Mouse (Mus musculus) embryonic fibroblast, embryonic 13.5 days (primary cell): ENCODE data around the gene Nim1k. TPM values are rescaled to one million over a fixed set of nuclear protein-coding genes. Genes with fewer than 3 reads are reported as not detected.

ENCODE experiments used
- H3K27ac ChIP-seq: 2 replicates; pipeline ENCODE4 v1.5.1; 2012; ENCODE audit warnings: low read length, control low read depth, inconsistent platforms; ENCODE audit not compliant: insufficient read depth
- H3K4me1 ChIP-seq: 2 replicates; pipeline ENCODE4 v1.6.1; 2011; ENCODE audit warnings: low read length; ENCODE audit not compliant: control insufficient read depth, insufficient read depth
- H3K4me3 ChIP-seq: 2 replicates; pipeline ENCODE4 v1.5.1; 2011; ENCODE audit warnings: mild to moderate bottlenecking, control low read depth, low read length; ENCODE audit not compliant: insufficient read depth
- CTCF ChIP-seq: IDR thresholded peaks from 2 replicates; pipeline ENCODE4 v1.5.1; 2011; ENCODE audit warnings: mild to moderate bottlenecking, control low read depth, low read length, moderate library complexity, borderline replicate concordance; ENCODE audit not compliant: insufficient read depth
- POLR2A ChIP-seq: IDR thresholded peaks from 2 replicates; pipeline ENCODE4 v1.6.1; 2011; ENCODE audit warnings: low read depth, mild to moderate bottlenecking, control low read depth, low read length, moderate library complexity
- polyA plus RNA-seq: library from polyadenylated mRNA; stranded (reverse); fragments of >200 nt; gene quantifications from 2 replicates; pipeline ENCODE4 v1.2.4, GENCODE M21; 2011; ENCODE audit warnings: low read depth; ENCODE audit not compliant: missing spikeins, insufficient read length

Gene Nim1k
- polyA plus RNA-seq, 1 experiment, result 1.9 TPM

DNA sequence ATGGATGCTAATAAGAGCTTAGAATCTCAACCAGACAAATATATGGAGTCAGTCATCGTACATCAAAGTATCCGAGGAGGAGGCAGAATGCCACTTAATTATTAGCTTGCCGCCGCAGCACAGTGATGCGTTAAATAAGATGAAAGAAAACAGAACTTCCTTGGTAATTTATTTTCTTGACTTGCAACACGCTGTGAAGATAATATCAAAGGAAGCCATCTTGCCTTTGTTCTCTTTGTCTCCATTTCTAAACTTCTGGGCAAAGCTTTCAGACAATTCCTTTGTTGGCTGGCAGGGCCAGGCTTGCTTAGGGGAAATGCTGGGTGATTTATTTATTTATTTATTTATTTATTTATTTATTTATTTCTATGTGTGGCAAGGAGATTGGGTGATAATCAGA lies 24.2 kb downstream of the Nim1k start:
- no peak overlapping the region for H3K27ac ChIP-seq
- H3K4me3 ChIP-seq, result no peak overlapping the region
- TF ChIP-seq CTCF (no peak), POLR2A (no peak)
- H3K4me1 ChIP-seq, result no peaks in the 10 kb centered on the region

DNA sequence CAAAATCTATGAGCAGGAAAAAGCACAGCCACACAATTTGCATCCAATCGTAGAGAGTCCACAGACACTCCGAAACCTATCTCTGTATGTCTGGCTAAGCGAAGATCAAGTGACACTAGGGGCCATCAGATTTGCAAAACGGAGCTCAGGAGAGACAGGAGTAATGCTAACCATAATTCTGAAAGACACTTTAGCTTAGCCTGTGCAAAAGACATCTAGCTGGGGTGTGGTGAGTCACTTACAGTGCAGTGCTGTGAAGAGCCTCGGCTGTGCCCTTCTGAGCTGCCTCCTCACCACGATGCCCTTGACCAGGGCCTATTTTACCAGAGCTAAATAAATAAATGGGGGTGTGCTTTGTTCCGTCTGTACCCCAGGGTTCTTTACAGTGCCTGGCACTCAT lies 26.3 kb downstream of the Nim1k start:
- TF ChIP-seq CTCF, result no peak
- no peak for TF ChIP-seq POLR2A
- Histone ChIP-seq H3K4me1 (no peaks in the 10 kb centered on the region), H3K27ac (no peak overlapping the region), H3K4me3 (no peak overlapping the region)

DNA sequence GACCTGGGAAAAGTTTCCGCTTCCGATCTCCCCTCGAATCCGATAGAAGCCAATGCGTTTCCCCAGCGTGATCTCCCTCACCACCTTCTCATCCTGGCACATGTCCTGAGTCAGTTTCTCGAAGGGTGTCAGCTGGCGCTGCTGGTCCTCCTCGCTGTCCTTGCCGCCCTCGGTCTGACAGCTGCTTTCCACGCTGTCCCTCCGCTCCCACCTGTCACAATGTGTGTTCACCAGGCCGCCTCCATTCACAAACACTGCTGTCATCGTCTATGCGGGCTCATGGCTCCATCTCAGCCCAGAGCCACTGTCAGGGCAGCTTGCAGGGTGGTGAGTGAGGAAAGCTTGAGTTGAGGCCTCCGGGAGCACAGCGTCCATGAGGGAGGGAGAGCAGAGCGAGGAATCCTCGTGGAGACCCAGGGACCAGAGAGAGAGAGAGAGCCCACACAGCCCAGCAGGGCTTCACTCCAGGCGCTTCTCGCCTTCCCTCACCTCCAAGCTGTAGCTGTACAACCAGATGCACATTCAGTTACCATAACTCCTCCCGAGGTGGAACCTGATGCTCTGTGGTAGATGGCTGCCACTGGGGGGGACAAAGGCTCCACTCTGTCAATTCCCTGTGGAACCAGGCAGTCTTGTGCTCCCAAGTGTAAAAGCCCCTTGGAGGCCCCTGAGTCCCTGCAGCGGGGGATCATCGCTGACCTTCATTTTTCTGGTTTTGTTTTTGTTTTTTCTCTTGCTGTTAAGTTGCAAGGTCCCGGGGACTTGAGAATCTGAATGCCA lies 27.9 kb downstream of the Nim1k start:
- Histone ChIP-seq H3K4me3 (no peak overlapping the region), H3K27ac (no peak overlapping the region), H3K4me1 (no peaks in the 10 kb centered on the region; the same call in 1 of the 2 replicates)
- no peak for TF ChIP-seq POLR2A
- no peak for TF ChIP-seq CTCF

DNA sequence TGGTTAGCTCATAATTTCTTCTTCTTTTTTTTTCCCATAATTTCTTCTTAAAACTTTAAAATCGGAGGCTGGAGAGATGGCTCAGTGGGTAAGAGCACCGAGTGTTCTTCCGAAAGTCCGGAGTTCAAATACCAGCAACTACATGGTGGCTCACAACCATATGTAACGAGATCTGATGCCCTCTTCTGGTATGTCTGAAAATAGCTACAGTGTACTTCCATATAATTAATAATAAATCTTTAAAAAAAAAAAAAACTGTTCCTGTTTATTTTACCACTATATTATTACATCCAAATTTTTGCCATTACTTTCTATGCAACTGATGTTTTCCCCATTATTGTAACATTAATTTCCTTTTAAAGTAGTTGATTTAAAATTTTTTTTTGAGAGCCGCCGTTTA lies 31.1 kb downstream of the Nim1k start:
- TF ChIP-seq CTCF (no peak), POLR2A (no peak)
- Histone ChIP-seq H3K27ac (no peak overlapping the region), H3K4me1 (peaks cover 4% of the 10 kb centered on the region; the same call in 1 of the 2 replicates), H3K4me3 (no peak overlapping the region)

DNA sequence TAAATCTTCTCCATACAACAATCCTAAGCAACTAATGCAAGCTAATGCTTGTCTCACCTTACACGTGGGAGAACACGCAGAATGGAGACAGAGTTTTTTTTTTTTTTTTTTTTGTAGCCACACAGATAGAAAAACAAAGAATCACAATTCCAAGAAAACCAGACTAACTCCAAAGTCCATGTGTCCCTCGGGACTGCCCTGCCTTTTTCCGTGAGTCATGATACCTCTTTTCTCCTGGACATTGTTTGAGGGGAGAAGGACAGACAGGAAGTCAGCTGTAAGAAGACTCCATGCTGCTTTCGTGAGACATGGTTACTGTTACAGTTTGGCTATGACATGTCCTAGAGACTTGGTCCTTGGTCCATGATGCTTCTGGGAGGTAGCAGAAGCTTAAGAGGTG lies 32.3 kb downstream of the Nim1k start:
- TF ChIP-seq POLR2A, result no peak
- TF ChIP-seq CTCF, result no peak
- peaks cover 4% of the 10 kb centered on the region; the same call in 1 of the 2 replicates for H3K4me1 ChIP-seq
- no peak overlapping the region for H3K27ac ChIP-seq
- H3K4me3 ChIP-seq, result no peak overlapping the region

DNA sequence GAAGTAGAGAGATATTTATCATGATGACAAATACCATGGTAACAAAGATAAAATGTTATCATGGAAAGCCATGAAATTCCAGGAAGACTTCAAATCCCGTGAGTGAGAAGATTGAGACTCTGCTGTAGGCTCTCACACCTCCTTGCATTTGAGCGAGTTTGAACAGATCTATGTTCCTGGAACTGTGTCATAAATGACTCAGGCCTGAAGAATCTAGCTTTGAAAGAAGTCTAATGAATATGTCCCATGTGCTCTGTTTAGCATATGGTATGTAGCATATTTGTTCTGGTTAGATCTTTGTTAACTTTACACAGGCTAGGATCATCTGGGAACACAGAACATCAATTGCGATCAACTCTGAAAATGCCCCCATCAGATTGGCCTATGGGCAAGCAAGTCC lies 33.2 kb downstream of the Nim1k start:
- peak overlapping the region; percentile 36; the same call in 1 of the 2 replicates for H3K27ac ChIP-seq
- H3K4me1 ChIP-seq, result peaks cover 4% of the 10 kb centered on the region; the same call in 1 of the 2 replicates
- TF ChIP-seq CTCF, result no peak
- no peak for TF ChIP-seq POLR2A
- H3K4me3 ChIP-seq, result no peak overlapping the region

DNA sequence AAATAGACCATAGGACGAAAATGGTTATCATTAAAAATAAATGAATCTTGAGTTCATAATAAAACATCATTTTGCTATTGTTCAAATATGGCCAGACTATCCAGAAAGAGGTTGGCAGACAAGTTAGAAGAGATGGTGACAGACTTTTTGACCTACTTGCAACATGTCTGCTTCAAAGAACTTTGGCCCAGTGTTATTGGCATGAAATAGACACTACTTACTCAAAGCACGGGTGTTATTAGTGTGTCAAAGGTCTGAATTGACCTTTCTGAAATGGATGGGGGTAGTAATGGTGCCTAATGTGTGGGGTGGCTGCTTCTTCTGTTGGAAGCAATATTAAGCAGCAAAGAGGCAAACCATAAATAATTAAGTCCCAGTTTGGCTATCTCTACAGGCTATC lies 39.6 kb downstream of the Nim1k start:
- Histone ChIP-seq H3K27ac (no peak overlapping the region), H3K4me3 (no peak overlapping the region), H3K4me1 (no peaks in the 10 kb centered on the region)
- TF ChIP-seq POLR2A (no peak), CTCF (no peak)

DNA sequence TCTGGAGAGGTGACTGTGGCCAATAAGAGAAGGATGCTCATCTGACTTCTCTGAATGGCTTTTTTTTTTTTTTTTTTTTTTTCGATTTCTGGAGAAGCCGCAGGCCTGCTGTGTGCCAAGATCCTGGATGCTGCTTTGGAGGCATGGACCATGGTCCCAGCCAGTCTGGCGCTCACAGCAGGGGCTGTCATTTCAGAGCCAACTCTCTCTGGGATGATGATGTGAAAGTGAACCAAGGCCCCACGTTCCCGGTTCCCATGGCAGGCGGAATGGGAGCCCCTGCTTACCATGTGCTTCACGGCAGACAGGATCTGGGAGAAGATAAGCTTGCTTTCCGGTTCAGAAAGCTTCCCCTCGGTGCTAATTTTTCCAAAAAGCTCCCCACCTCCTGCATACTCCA lies 41.9 kb downstream of the Nim1k start:
- no peak overlapping the region for H3K27ac ChIP-seq
- no peak for TF ChIP-seq POLR2A
- TF ChIP-seq CTCF, result no peak
- no peak overlapping the region for H3K4me3 ChIP-seq
- H3K4me1 ChIP-seq, result no peaks in the 10 kb centered on the region

DNA sequence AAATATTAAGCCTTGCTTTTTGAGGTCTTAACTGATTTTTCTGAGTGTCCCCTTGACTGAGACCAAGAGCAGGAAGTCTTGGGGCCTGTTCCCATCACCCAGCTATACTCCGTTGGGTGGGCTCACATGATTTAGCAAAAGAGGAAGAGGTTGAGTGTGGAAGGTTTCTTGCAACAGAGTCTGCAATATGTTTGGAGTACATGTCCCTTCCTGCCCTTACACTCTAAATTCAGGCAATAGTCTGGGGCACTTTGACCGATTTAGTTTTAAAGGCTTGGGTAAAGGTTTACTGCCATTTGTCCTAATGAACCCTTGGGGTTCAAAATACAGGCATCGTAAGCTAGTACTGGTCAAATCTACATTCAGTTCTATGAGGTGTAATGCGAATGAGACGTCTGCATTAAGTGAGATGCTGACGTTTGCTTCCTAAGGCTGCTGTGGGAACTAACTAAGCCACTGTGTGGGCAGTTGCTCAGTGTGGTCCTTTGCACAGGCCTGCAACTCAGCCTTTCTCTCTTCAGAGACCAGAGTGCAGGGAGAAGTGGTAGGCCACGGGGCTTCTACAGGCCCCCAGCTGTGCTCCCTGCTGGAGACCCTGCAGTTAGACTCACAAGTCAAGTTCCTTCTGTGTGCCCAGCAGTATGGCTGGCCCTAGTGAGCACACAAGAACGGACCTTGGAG lies 42.4 kb downstream of the Nim1k start:
- no peak for TF ChIP-seq CTCF
- TF ChIP-seq POLR2A, result no peak
- Histone ChIP-seq H3K27ac (no peak overlapping the region), H3K4me3 (no peak overlapping the region), H3K4me1 (no peaks in the 10 kb centered on the region)

DNA sequence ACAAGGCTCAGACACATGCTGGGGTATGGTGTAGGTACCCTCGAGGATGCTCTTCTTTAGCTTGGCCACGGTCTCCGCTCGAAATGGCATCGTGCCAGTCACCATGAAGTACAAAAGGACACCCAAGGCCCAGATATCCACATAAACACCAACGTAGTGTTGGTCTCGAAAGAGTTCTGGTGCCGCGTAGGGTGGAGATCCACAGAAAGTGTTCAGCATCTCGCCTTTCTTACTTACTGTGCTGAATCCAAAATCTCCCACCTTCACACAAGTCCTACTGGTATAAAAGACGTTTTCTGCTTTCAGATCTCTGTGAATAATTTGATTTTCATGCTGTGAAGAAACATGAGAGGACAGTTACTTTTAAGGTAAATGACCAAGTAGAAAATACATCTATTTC lies 43.2 kb downstream of the Nim1k start:
- TF ChIP-seq POLR2A, result no peak
- no peak for TF ChIP-seq CTCF
- Histone ChIP-seq H3K4me1 (no peaks in the 10 kb centered on the region), H3K27ac (no peak overlapping the region), H3K4me3 (no peak overlapping the region)
